Mouse (Mus musculus) lung, postnatal 25 days (tissue): ENCODE measurements at regions not wholly inside any gene's neighbourhood (a gene's known extent, or its start where the extent isn't known, plus 50 kb on each side); places are given as distances from the start of the nearest gene placed in this dataset.

Experiments used
- DNase-seq: peaks from one replicate; pipeline ENCODE4 v3.0.0; 2022; ENCODE audit warnings: low spot score

GRCm38 (mm10) chrX:10984894-10985293 is 270.1 kb downstream of the Mid1ip1 start:
- no peak for DNase-seq

- no peak for DNase-seq
Observed at GRCm38 (mm10) chrX:10991871-10992210, 277.0 kb downstream of the Mid1ip1 start.

- DNase-seq = no peak
Observed at GRCm38 (mm10) chrX:10992211-10993004, 277.6 kb downstream of the Mid1ip1 start.

GRCm38 (mm10) chrX:10993005-10993377 is 278.2 kb downstream of the Mid1ip1 start:
- no peak for DNase-seq

GRCm38 (mm10) chrX:10994910-10995309 is 280.1 kb downstream of the Mid1ip1 start:
- DNase-seq = no peak

- DNase-seq = no peak
Observed at GRCm38 (mm10) chrX:11001180-11001579, 286.4 kb downstream of the Mid1ip1 start.

- no peak for DNase-seq
Observed at GRCm38 (mm10) chrX:11039278-11039677, 259.8 kb upstream of the H2al1a start.

- DNase-seq = no peak
Observed at GRCm38 (mm10) chrX:11046769-11047168, 252.3 kb upstream of the H2al1a start.

GRCm38 (mm10) chrX:11082171-11082570 is 216.9 kb upstream of the H2al1a start:
- DNase-seq = no peak

GRCm38 (mm10) chrX:11082845-11083244 is 216.2 kb upstream of the H2al1a start:
- DNase-seq = no peak

GRCm38 (mm10) chrX:11086257-11087072 is 212.6 kb upstream of the H2al1a start:
- DNase-seq = no peak

GRCm38 (mm10) chrX:11087913-11088312 is 211.1 kb upstream of the H2al1a start:
- DNase-seq = no peak

- no peak for DNase-seq
Observed at GRCm38 (mm10) chrX:11088506-11088905, 210.6 kb upstream of the H2al1a start.

- peak; percentile 33 for DNase-seq
Observed at GRCm38 (mm10) chrX:11090432-11090831, 208.6 kb upstream of the H2al1a start.

GRCm38 (mm10) chrX:11097581-11098254 is 201.3 kb upstream of the H2al1a start:
- peak; percentile 58 for DNase-seq

GRCm38 (mm10) chrX:11098366-11098765 is 200.7 kb upstream of the H2al1a start:
- no peak for DNase-seq

- no peak for DNase-seq
Observed at GRCm38 (mm10) chrX:11099146-11100087, 199.6 kb upstream of the H2al1a start.

- DNase-seq = no peak
Observed at GRCm38 (mm10) chrX:11100935-11101334, 198.1 kb upstream of the H2al1a start.

GRCm38 (mm10) chrX:11131253-11131652 is 167.8 kb upstream of the H2al1a start:
- DNase-seq = no peak

- peak; percentile 58 for DNase-seq
Observed at GRCm38 (mm10) chrX:11139971-11140421, 159.1 kb upstream of the H2al1a start.

GRCm38 (mm10) chrX:11141294-11141693 is 157.8 kb upstream of the H2al1a start:
- no peak for DNase-seq

GRCm38 (mm10) chrX:11158416-11158815 is 140.6 kb upstream of the H2al1a start:
- no peak for DNase-seq
